Mouse (Mus musculus) left cerebral cortex, postnatal 14 days (tissue): ENCODE data around the gene Fsd1. TPM values are rescaled to one million over a fixed set of nuclear protein-coding genes. Genes with fewer than 3 reads are reported as not detected.

Experiments
- DNase-seq, 2 experiments: peaks; one replicate each; pipeline ENCODE4 v3.0.0; 2021 to 2022; ENCODE audit warnings: low spot score in 2 of 2, mixed read lengths in 1 of 2
- intact Hi-C: fragments of 180-260 bp; cut with DNase I; formaldehyde crosslinking; loops from one replicate; pipeline ENCODE4 v1.15.1; 2025
- total RNA-seq, 2 experiments: library from RNA; stranded (reverse); gene quantifications; 2 replicates each; pipeline ENCODE4 v1.2.3; 2021

The Fsd1 gene
- total RNA-seq, 2 experiments from 2014 or later = 89.9 to 97.3 TPM

DNA sequence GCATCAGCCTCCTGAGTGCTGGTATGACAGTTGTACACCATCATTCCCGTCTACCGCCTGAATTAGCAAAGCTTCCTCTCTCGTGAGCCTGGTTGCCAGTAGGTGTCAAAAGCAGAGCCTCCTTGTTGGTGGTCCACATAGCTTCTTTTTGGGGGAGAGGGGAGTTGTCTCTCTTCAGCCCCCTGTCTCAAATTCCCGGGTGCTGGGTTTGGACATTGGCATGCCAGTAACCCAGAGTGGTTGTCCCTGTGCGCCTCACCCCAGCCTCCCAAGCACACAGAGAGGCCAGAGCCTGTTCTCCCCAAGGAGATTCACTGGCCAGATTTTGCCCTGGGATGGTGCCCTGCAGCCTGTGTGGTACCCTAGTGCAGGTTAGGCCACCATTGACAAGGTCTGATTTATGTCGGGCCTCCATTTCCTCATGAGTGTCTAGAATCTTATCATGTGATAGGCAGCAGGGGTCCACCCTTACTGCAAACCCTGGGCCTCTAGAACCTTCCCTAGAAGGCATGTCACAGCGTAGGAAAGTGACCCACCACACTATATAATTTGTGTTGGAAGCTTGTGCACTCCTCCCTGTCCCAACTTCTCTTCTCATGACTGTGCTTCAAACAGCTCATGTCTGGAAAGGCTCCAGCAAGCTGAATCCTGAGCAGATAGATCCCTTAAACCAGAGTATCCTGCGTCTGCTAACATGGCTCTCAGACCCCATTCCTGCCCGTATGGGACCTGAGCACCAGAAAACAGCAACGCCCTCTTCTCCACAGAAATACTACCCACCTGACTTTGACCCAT, 26.2 kb upstream of the Fsd1 start:
- intact Hi-C loops = loop anchor here (5.0 kb wide), 1 partner anchor 258 kb away; no protein-coding TSS in a partner anchor
- DNase-seq = no peak

DNA sequence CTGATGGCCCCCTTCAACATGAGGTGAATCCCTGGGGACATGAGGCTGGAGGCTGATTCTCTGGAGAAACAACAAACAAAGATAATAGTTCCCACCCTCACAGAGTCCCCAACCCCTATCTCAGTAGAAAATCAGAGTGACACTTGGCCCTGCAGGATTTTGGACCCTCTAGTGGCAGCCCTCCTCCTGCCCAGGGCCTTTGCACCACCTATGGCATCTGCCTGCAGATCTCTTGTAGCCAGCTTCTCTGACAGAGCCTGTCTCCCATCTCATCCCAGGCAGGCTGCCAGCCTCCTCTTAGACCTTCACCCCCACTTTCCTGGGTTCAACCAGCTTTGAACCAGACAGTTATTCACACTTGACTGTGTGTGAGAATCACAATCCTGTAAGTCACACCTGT, 25.5 kb upstream of the Fsd1 start:
- intact Hi-C loops = no loop called here
- no peak for DNase-seq

DNA sequence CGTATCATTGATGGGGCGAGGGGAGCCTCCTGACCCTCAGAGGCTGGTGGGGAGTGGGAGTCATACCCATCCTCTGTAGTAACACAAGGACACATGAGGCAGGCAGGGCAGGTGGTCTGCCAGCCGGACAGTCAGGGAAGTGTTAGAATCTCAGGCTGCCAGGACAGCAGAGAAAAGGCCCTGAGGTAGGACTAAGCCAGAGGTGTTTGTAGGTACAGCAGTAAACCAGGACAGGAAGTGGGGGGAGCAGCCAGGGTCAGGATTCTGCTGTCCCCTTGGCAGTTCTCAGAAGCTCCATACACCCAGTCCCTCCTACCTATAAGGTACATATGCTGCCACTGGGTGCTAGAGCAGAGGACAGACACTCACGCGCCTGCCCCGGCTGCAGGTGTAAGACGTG, 24.7 kb upstream of the Fsd1 start:
- no peak for DNase-seq
- intact Hi-C loops = no loop called here

DNA sequence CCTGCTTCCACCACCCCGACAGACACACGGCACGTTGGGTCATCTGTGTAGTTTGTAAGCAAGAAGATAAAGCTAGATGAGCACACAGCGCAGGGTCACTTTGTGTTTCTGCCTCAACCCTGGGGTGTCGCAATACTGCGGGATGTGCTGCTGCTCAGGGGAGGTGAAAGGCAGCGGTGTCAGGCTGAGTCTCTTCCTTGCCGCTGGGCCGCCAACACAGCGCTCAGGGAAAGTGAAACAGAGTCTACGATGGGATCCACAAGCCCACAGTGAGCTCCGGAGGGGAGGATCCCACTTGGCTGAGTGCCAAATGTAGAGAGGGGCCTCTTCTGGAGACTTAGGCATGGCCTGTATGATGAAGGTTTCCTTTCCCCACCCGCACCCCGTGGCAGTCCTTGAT, 23.1 kb upstream of the Fsd1 start:
- intact Hi-C loops = no loop called here
- no peak for DNase-seq

DNA sequence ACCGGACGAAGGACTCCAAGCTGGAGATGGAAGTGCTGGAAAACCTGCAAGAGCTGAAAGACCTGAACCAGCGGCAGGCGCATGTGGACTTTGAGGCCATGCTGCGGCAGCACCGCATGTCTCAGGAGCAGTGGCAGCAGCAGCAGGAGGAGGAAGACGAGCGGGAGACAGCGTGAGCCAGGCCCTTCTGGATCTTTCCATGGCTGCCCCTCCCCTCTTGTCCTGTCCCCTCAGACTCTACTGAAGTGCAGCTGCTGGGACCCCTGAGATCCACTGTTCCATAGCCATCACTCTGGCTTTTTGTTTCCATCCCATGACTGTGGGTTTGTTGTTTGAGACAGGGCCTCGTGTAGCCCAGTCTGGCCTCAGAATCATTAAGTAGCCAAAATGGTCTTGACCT, 21.8 kb upstream of the Fsd1 start:
- no peak for DNase-seq
- intact Hi-C loops = no loop called here

DNA sequence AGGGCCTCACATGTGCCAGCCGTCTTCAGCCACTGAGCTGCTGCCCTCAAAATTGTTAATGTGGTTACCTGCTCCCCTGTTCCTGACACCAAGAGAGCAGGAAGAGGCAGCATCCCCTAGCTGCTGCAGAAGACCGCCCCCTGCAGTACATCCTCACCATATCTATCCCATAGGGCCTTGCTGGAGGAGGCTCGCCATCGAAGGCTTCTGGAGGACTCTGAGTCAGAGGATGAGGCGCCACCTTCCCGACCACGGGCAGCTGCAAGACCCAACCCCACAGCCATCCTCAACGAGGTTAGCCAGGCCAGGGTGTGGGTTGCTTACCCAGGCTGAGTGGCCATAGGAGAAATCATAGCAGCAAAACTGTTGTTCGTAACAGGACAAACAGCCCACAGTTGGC, 21.3 kb upstream of the Fsd1 start:
- DNase-seq = no peak
- intact Hi-C loops = no loop called here

DNA sequence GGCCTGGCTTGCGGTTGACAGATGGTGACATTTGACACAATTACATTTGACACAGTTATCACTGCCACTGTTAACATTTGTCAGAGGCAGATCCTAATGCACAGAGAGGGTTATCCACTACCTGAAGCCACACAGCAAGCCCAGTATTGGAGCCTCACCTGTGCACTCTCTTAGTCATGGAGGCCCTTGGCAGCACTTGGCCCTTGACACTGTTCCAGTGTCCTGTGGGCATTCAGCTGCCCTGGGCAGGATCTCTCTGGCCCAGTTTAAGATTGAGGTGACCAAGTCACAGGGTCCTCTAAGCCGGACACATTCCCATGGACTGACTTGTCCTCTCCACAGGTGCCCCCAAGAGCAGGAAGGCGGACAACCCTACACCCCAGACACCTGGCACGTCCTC, 19.1 kb upstream of the Fsd1 start:
- no peak for DNase-seq
- intact Hi-C loops = no loop called here

DNA sequence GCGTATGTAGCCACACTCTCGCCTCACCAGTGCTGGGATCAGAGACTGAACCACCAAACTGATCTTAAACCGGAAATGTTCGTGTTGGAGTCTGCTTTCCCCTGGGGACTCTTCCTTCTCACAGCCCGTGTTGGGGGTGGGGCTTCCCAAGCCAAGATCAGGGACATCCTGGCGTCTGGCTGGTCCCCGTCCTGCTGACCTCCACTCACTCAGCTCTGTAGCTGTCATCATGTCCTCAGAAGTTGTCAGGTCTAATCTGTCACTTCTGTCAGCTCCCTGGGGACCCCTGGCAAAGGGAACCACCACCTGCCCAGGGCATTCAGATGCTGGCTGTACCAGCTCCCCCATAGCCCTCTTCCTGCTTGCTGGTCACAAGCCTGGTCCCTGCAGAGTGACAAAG, 18.1 kb upstream of the Fsd1 start:
- intact Hi-C loops = no loop called here
- no peak for DNase-seq

DNA sequence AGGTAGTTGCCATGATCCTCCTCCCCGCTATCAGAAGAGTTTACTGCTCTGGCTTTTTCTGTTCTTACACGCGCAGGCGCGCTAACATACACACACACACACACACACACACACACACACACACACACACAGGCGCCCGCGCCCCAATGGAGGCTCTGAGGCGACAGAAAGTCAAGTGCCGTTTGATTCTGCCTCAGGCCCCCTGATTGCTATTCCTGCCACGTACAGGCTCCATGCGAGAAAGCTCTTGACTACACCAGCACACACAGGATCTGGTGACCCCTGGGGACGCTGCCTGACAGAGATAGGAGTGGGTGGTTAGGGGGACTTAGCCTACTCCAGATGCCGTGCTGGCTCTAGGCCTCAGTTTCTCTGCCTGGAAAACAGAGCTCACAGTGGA, 16.7 kb upstream of the Fsd1 start:
- peak; percentile 66 to 80 for DNase-seq

DNA sequence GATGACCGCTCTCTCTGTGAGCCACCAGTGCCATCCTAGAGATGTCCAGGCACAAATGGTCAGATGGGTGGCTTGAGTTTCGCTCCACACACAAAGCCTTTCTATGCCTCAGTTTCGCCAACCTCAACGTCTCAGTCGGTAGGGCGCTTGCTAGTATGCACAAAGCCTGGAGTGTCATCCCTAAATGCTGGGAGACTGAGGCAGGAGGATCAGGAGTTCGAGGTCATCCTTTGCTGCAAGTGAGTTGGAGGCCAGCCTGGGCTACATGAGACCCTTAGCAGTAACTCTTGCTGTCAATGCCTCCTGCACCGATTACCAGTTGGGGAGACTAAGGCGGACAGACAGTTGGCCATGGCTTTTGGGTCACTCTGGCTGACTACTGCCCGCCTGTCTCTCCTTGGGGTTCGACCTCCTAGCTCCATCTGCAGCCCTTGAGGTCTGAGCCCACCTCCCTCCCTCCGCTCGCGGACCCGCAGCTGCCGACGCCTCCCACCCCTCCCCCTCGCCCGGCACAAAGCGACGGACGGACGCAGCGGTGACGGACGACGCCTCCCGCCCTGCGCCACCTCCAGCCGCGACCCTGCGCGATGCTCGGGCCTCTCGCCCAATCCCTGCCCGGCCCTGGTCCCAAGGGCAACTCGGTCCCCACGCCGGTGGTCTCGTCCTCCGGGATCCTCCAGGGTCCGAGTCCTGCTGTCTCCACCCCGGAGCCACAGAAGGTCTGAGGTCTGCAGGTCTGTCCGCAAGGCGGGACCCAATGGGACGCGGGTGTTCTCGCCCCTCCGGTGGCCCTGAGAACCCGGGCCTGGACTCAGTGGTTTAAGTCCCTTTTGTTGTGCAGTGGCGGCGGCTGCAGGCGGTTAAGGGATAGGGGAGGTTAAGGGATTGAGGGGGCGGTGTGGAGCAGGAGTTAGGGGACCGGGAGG, 16.1 kb upstream of the Fsd1 start, which contains the start of gene Shd:
TSS of gene Shd (plus strand) at position 502 of the 926 bp plus-strand sequence.
- intact Hi-C loops = no loop called here
- DNase-seq = no peak

More for the DNA sequence above, 16.7 kb upstream of the Fsd1 start:
- intact Hi-C loops = no loop called here

DNA sequence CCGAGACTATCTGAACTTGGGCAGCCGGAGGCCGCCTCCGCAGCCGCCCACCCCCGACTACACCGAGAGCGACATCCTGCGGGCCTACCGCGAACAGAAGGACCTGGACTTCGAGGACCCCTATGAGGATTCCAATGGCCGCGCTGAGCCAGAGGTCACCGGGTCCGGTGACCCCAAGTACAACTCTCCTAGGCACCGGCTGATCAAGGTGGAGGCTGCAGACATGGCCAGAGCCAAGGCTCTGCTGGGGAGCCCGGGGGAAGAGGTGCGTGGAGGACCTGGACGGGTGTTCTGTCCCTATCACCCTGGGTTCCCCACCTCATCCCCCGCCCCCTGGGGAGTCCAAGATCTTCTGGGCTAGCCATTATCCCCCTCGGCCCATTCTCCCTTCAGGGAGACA, 14.9 kb upstream of the Fsd1 start:
- no peak for DNase-seq
- intact Hi-C loops = no loop called here

DNA sequence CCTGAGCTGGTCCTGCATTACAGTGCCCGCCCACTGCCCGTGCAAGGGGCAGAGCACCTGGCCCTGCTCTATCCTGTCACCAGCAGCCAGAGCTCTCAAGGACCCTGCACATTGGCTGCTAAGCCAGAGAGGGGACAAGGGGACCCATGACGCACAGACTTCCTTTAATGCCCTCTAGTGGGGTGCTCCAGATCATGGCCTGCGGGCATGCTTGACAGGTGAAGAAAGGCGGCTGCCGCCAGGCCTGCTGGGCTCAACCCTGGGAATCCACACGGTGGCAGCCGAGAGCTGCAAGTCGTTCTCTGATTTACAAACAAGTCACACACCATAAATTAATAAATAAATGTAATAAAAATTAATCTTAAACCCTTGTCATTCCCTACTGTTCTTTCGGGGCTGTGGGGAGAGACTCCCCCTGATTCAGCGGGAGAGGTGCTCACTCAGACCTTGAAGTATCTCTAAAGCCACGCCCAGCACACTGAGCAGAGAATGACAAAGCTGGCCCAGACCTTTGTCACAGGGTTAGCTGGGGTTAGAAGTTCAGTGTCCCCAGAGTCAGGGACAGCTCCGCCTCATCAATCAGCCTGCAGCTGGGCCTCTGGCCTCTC, 9.9 kb upstream of the Fsd1 start:
- DNase-seq = peak; percentile 76 to 81
- intact Hi-C loops = no loop called here

DNA sequence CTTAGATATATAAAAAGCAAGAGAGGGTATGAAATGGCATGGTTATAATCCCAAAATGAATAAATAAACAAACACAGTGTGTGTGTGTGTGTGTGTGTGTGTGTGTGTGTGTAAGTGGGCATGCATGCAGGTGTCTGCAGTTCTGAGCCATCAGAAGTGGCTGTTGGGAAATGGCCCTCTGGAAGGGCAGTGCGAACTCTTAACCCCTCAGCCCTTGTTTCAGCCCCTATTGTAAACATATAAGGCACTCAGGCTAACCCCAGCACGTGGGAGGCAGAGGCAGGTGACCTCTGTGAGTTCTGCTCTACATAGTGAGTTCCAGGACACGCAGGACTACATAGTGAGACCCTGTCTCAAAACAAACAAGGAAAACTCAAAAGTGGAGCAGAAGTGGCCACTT, 9.0 kb upstream of the Fsd1 start:
- intact Hi-C loops = no loop called here
- no peak for DNase-seq

DNA sequence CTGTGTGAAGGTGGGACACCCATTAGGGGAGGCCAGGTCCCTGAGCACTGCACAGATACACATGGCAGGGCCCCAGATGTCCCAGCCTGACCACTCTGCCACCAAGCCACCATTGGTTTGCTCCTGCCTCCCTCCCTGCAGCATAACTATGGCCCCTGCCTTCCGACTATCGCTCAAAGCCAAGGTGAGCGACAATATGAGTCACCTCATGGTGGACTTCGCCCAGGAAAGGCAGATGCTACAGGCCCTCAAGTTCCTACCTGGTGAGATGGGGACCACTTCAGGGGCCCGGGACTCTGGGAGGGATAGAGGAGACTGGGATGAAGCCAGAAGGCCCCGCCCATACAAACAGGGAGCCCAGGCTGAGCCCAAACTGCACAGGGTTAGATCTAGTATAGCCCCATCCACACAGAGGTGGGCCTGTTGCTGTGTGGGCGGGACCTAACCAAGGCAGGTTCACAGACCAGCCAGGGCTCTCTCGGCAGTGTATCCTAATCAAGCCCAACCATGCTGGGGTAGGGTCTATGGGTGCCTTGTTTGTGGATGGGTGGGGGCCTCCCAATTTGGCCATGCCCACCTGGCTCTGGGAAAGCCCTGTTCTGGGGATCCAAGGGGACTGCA, 4.1 kb downstream of the Fsd1 start:
- no peak for DNase-seq
- intact Hi-C loops = no loop called here

DNA sequence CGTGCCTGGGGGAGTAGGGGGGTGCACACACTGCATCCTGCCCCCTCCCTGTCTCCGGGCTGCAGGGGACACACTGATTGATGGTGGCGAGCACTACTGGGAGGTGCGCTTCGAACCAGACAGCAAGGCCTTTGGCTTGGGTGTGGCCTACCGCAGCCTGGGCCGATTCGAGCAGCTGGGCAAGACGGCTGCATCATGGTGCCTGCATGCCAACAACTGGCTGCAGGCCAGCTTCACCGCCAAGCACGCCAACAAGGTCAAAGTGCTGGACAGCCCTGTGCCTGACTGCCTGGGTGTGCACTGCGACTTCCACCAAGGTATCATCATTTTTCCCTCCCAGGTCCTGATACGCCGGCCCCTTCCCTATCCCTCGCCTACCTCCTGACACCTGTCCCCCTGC, 9.7 kb downstream of the Fsd1 start:
- DNase-seq = no peak
- intact Hi-C loops = no loop called here

DNA sequence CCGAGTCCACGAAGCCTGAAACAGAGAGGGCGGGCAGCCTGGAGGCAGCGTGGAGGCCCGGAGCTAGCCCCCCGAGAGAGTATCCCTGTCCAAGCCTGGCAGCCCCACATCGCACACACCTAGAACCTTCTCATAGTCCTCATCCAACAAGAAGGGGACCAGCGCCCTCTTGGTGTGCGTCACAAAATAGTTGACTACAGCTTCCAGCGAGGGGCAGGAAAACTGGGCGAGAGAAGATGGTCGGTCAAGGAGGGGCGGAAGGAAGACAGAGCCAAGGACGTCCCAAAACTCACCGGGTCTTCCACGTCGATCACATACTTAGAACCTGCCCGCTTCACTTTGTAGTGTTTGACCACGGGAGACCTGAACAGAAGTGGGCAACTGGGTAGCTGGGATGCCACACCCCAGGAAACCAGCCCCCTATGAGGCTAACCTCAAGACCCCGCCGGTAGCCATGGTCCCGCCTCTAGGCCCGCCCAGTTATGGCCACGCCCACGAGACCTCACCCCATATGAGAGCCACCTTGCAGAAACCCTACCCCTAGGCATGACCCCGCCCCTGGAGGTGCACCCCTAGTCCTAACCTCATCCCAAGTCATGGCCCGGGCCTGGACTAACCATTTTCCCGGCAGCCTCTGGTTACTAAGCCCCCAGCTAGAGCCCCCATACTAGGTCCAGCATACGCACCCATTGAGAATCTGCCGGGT, 13.6 kb downstream of the Fsd1 start:
- intact Hi-C loops = no loop called here

DNA sequence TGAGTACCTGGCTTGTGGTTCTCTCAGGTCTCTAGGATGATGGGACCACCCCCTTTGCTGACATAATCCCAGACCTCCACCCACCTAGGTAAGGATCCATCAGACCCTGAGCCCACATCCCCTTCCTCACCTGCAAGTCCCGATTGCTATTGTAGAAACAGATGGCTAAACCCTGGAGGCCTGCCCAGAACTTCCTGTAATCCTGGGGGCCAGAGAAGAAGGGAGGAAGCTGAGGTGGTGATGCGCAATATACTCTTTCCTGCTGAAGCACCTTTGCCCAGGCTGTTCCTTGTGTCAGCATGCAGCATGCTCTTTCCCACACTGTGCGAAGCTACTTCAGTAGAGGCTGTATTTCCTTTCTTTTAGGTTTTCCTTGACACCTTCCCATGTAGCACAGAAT, 16.7 kb downstream of the Fsd1 start:
- DNase-seq = no peak
- intact Hi-C loops = no loop called here

More for the DNA sequence above, 13.6 kb downstream of the Fsd1 start:
- no peak for DNase-seq

DNA sequence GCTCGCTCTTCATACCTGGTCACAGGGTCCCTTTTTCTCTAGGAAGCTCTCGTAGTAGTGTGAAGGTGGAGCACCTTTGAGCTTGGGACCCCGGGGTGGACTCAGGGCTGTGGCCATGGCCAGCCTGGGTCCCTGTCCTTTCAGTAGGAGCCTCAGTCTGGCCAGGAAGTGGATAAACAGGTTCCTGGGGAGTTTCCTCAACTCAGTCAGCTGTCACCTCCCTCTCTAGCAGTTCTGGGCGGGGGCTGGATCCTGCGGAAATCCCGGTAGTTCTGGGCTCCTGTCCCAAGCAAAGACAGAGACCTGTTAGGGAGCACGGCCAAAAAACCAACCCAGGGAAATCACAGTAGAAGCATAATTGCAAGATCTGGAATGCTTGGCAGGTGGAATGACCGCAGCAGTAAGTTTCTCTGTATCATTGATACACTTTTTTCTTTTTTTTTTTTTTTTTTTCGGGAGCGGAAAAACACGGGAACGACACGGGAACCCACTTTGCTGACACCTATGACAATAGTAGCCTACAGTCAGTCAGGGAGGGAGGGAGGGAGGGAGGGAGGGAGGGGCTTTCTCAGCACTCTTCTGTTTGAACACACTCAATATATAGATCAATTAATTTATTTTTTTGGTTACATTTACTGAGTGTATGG, 19.2 kb downstream of the Fsd1 start, which contains the start of the genes Stap2 and Mpnd:
TSS of gene Stap2 (minus strand) at position 170 of the 647 bp plus-strand sequence.
TSS of gene Mpnd (plus strand) at position 297 of the 647 bp plus-strand sequence.
- intact Hi-C loops = no loop called here
- DNase-seq = no peak
